11 mouse cellular contexts compared by ENCODE assay signal in genomic region chr13:85507374-85508101, GRCm38 (mm10).
DNase-seq lines count a peak whose midpoint lies in the region; ATAC-seq and TF ChIP-seq lines count a peak whose summit lies in the region.
"Had no signal": no experiment of that assay in that cellular context is flagged by ENCODE, and none has a peak within 500 bp of the region (broad histone marks: within the 10 kb centered on the region; RNA-seq: fewer than 3 reads in every experiment).

No protein-coding gene starts in this region.

- TF ChIP-seq CTCF in lung, adult 2 months (IDR thresholded peaks at IDR 0.05; ENCODE audit: insufficient read depth, low read length) = no peak
- TF ChIP-seq CTCF in forebrain, postnatal 0 days (IDR thresholded peaks at IDR 0.05; ENCODE audit: low read depth) = no peak

- no peaks in the 10 kb centered on the region for H3K27me3 ChIP-seq in heart, embryonic 15.5 days
- H3K27me3 ChIP-seq in forebrain, postnatal 0 days (ENCODE audit: insufficient read depth, low read length) = no peaks in the 10 kb centered on the region
- H3K27me3 ChIP-seq: embryonic facial prominence, embryonic 15.5 days; midbrain, embryonic 12.5 days had no signal

- no peak overlapping the region for H3K4me3 ChIP-seq in lung, adult 2 months (replicated peaks; ENCODE audit: extremely low read depth, low read depth, low read length)
- no peak overlapping the region for H3K4me3 ChIP-seq in heart, embryonic 15.5 days
- H3K4me3 ChIP-seq in forebrain, postnatal 0 days (ENCODE audit: low read depth, low read length) = no peak overlapping the region
- H3K4me3 ChIP-seq: embryonic facial prominence, embryonic 15.5 days; midbrain, embryonic 12.5 days had no signal

- H3K4me2 ChIP-seq in heart, embryonic 15.5 days = no peak overlapping the region
- H3K4me2 ChIP-seq in forebrain, postnatal 0 days (ENCODE audit: low read depth) = no peak overlapping the region
- H3K4me2 ChIP-seq: embryonic facial prominence, embryonic 15.5 days; midbrain, embryonic 12.5 days had no signal

- TF ChIP-seq POLR2A in lung, adult 2 months (IDR thresholded peaks at IDR 0.05; ENCODE audit: borderline replicate concordance, extremely low read depth, low read depth, low read length) = no peak

- no peak overlapping the region for H3K9ac ChIP-seq in heart, embryonic 15.5 days
- no peak overlapping the region for H3K9ac ChIP-seq in forebrain, postnatal 0 days
- H3K9ac ChIP-seq: embryonic facial prominence, embryonic 15.5 days; midbrain, embryonic 12.5 days had no signal

- 22% methylated on average over 6 of the region's 6 CpGs for WGBS in lung, adult 2 months
- WGBS in heart, embryonic 15.5 days = 23% methylated on average over 6 of the region's 6 CpGs
- WGBS in forebrain, postnatal 0 days = 80% methylated on average over 6 of the region's 6 CpGs

- peak overlapping the region; percentile 42; the same call in 1 of the 2 replicates for H3K27ac ChIP-seq in heart, embryonic 15.5 days
- no peak overlapping the region for H3K27ac ChIP-seq in forebrain, postnatal 0 days (ENCODE audit: low read depth, low read length)
- H3K27ac ChIP-seq: embryonic facial prominence, embryonic 15.5 days; midbrain, embryonic 12.5 days had no signal

- no peaks in the 10 kb centered on the region for H3K4me1 ChIP-seq in lung, adult 2 months (ENCODE audit: control insufficient read depth, insufficient read depth, low read length)
- H3K4me1 ChIP-seq in heart, embryonic 15.5 days (replicated peaks) = no peaks in the 10 kb centered on the region
- H3K4me1 ChIP-seq in forebrain, postnatal 0 days (ENCODE audit: insufficient read depth) = no peaks in the 10 kb centered on the region
- H3K4me1 ChIP-seq: embryonic facial prominence, embryonic 15.5 days; midbrain, embryonic 12.5 days had no signal

- no peaks in the 10 kb centered on the region for H3K9me3 ChIP-seq in heart, embryonic 15.5 days (replicated peaks)
- no peaks in the 10 kb centered on the region for H3K9me3 ChIP-seq in forebrain, postnatal 0 days (ENCODE audit: low read length)
- H3K9me3 ChIP-seq: embryonic facial prominence, embryonic 15.5 days; midbrain, embryonic 12.5 days had no signal

- ATAC-seq in heart, embryonic 15.5 days (replicated peaks; ENCODE audit: insufficient number of reproducible peaks, insufficient read depth, low FRiP score, low read depth) = no peak
- ATAC-seq in forebrain, postnatal 0 days = no peak
- ATAC-seq: intestine, postnatal 0 days had no signal

- DNase-seq in lung, postnatal 36 days = peak; percentile 3
- DNase-seq in lung, adult 2 months = no peak
- peak; percentile 90 for DNase-seq in naive thymus-derived CD4-positive, alpha-beta T cell, adult 2 months (ENCODE audit: low read depth)
- DNase-seq in ovary, postnatal 36 days (ENCODE audit: low spot score) = no peak
- no peak for DNase-seq in forebrain, postnatal 0 days
- no peak for DNase-seq in layer of hippocampus, adult 11-12 months (ENCODE audit: low spot score)
- DNase-seq in left cerebral cortex, adult 11 months (ENCODE audit: low spot score) = no peak

- H3K36me3 ChIP-seq in heart, embryonic 15.5 days = no peaks in the 10 kb centered on the region
- no peaks in the 10 kb centered on the region for H3K36me3 ChIP-seq in forebrain, postnatal 0 days (ENCODE audit: insufficient read depth)
- H3K36me3 ChIP-seq: embryonic facial prominence, embryonic 15.5 days; midbrain, embryonic 12.5 days had no signal

Comparison
In these comparisons a context has a peak if more than half of its experiments do, and no peak if none do; other contexts are left out.
1. DNase-seq: peak in lung, postnatal 36 days (single experiment) and naive thymus-derived CD4-positive, alpha-beta T cell, adult 2 months (single experiment); none in lung, adult 2 months (single experiment), ovary, postnatal 36 days (single experiment), forebrain, postnatal 0 days (single experiment), layer of hippocampus, adult 11-12 months (single experiment) and left cerebral cortex, adult 11 months (single experiment).